Mouse (Mus musculus) thymus, adult 2 months (tissue): Measurements from ENCODE around the gene Kctd20. TPM values are rescaled to one million over a fixed set of nuclear protein-coding genes. Genes with fewer than 3 reads are reported as not detected.

ENCODE experiments used
- DNase-seq: peaks from one replicate; pipeline ENCODE4 v3.0.0; 2021
- H3K27ac ChIP-seq: fragments of 200-500 bp; 2 replicates; pipeline ENCODE4 v1.5.1; 2012; ENCODE audit warnings: low read length, control low read depth; ENCODE audit not compliant: control insufficient read depth, insufficient read depth
- H3K27me3 ChIP-seq: fragments of 200-500 bp; 2 replicates; pipeline ENCODE4 v1.6.1; 2012; ENCODE audit warnings: mild to moderate bottlenecking, low read length, moderate library complexity, mixed read lengths; ENCODE audit not compliant: control insufficient read depth, insufficient read depth
- H3K36me3 ChIP-seq: fragments of 200-500 bp; 2 replicates; pipeline ENCODE4 v1.6.1; 2012; ENCODE audit warnings: mild to moderate bottlenecking, low read length, moderate library complexity; ENCODE audit not compliant: control insufficient read depth, insufficient read depth
- H3K4me1 ChIP-seq: fragments of 200-500 bp; replicated peaks from 2 replicates; pipeline ENCODE4 v1.6.1; 2012; ENCODE audit warnings: low read length; ENCODE audit not compliant: control insufficient read depth, insufficient read depth
- H3K4me3 ChIP-seq: fragments of 200-500 bp; 2 replicates; pipeline ENCODE4 v1.5.1; 2012; ENCODE audit warnings: mild to moderate bottlenecking, low read length, control low read depth, moderate library complexity; ENCODE audit not compliant: control insufficient read depth, insufficient read depth
- CTCF ChIP-seq: fragments of 200-500 bp; IDR thresholded peaks from 2 replicates; pipeline ENCODE4 v1.5.1; 2012; ENCODE audit warnings: mild to moderate bottlenecking, control low read depth, low read length, moderate library complexity, borderline replicate concordance; ENCODE audit not compliant: control insufficient read depth, poor library complexity, insufficient read depth; ENCODE audit errors: extremely low read depth
- POLR2A ChIP-seq: fragments of 200-500 bp; IDR thresholded peaks from 2 replicates; pipeline ENCODE4 v1.6.1; 2012; ENCODE audit warnings: mild to moderate bottlenecking, low read length, control low read depth, moderate library complexity; ENCODE audit not compliant: control insufficient read depth, poor library complexity, insufficient read depth; ENCODE audit errors: extremely low read depth
- WGBS: fragments of 180-500 bp; shearing (Covaris S2); methylation state at CpG from one replicate; pipeline ENCODE4 v1.1.7; 2018; 5-methylcytosine and 5-hydroxymethylcytosine counted together
- polyA plus RNA-seq: library from polyadenylated mRNA; depleted of rRNA; stranded (reverse); fragments of >200 nt; gene quantifications from 2 replicates; pipeline ENCODE4 v1.2.3, GENCODE M21; 2012

Kctd20 gene
- polyA plus RNA-seq, 1 experiment = 60.8 TPM

- H3K4me3 ChIP-seq = no peak overlapping the region
- H3K27ac ChIP-seq = no peak overlapping the region
- peaks cover 23% of the 10 kb centered on the region for H3K4me1 ChIP-seq
- H3K36me3 ChIP-seq = no peaks in the 10 kb centered on the region
- TF ChIP-seq CTCF (no peak), POLR2A (no peak)
- no peaks in the 10 kb centered on the region for H3K27me3 ChIP-seq
- no peak for DNase-seq
- 75% methylated on average over 7 of the region's 7 CpGs for WGBS
These were observed 41.6 kb upstream of the Kctd20 start for GRCm38 (mm10) chr17:28910139-28910538.

- TF ChIP-seq POLR2A (no peak), CTCF (no peak)
- Histone ChIP-seq H3K4me3 (no peak overlapping the region), H3K36me3 (no peaks in the 10 kb centered on the region), H3K27ac (no peak overlapping the region), H3K27me3 (no peaks in the 10 kb centered on the region), H3K4me1 (peaks cover 15% of the 10 kb centered on the region)
- 90% methylated on average over 5 of the region's 5 CpGs for whole genome bisulfite sequencing
- DNase-seq = no peak
These were observed 38.5 kb upstream of the Kctd20 start for GRCm38 (mm10) chr17:28913200-28913599.

GRCm38 (mm10) chr17:28913940-28914339 lies 37.8 kb upstream of the Kctd20 start:
- Histone ChIP-seq H3K27me3 (no peaks in the 10 kb centered on the region), H3K4me1 (peaks cover 8% of the 10 kb centered on the region), H3K36me3 (no peaks in the 10 kb centered on the region), H3K27ac (no peak overlapping the region), H3K4me3 (no peak overlapping the region)
- DNase-seq = no peak
- WGBS = 95% methylated on average over 6 of the region's 6 CpGs
- TF ChIP-seq POLR2A (no peak), CTCF (no peak)

GRCm38 (mm10) chr17:28915060-28915628 lies 36.6 kb upstream of the Kctd20 start, which contains the start of gene 4930539E08Rik:
Gene 4930539E08Rik, minus strand, starts transcription at chr17:28915324.
- Histone ChIP-seq H3K36me3 (no peaks in the 10 kb centered on the region), H3K27me3 (no peaks in the 10 kb centered on the region), H3K27ac (no peak within 1 kb of the TSS), H3K4me3 (no peak within 1 kb of the TSS), H3K4me1 (no peaks in the 10 kb centered on the region)
- 89% methylated on average over 12 of the region's 12 CpGs for WGBS
- DNase-seq = no peak
- no peak for TF ChIP-seq POLR2A
- no peak for TF ChIP-seq CTCF

GRCm38 (mm10) chr17:28916520-28916919 lies 35.2 kb upstream of the Kctd20 start:
- Histone ChIP-seq H3K4me1 (no peaks in the 10 kb centered on the region), H3K27me3 (no peaks in the 10 kb centered on the region), H3K27ac (no peak overlapping the region), H3K36me3 (no peaks in the 10 kb centered on the region), H3K4me3 (no peak overlapping the region)
- TF ChIP-seq CTCF = no peak
- no peak for TF ChIP-seq POLR2A
- WGBS = 97% methylated on average over 1 of the region's 1 CpGs
- DNase-seq = no peak

GRCm38 (mm10) chr17:28921086-28921485 lies 30.7 kb upstream of the Kctd20 start:
- Histone ChIP-seq H3K4me3 (no peak overlapping the region), H3K27ac (no peak overlapping the region), H3K4me1 (peaks cover under 1% of the 10 kb centered on the region; the same call in 1 of the 2 replicates), H3K27me3 (no peaks in the 10 kb centered on the region), H3K36me3 (no peaks in the 10 kb centered on the region)
- TF ChIP-seq POLR2A (no peak), CTCF (no peak)
- WGBS = 95% methylated on average over 8 of the region's 8 CpGs
- no peak for DNase-seq

- no peaks in the 10 kb centered on the region for H3K27me3 ChIP-seq
These were observed 29.7 kb upstream of the Kctd20 start for GRCm38 (mm10) chr17:28922096-28922495.

More at GRCm38 (mm10) chr17:28922096-28922495, 29.7 kb upstream of the Kctd20 start:
- WGBS = 7% methylated on average over 6 of the region's 6 CpGs
- no peak overlapping the region for H3K4me3 ChIP-seq
- DNase-seq = no peak
- H3K36me3 ChIP-seq = no peaks in the 10 kb centered on the region
- peaks cover 7% of the 10 kb centered on the region for H3K4me1 ChIP-seq
- no peak overlapping the region for H3K27ac ChIP-seq
- TF ChIP-seq POLR2A = no peak
- no peak for TF ChIP-seq CTCF
